Mouse (Mus musculus): ENCODE measurements at regions not wholly inside any gene's neighbourhood (a gene's known extent, or its start where the extent isn't known, plus 50 kb on each side); places are given as distances from the start of the nearest gene placed in this dataset.

- no peak for TF ChIP-seq POLR2A (IDR thresholded peaks at IDR 0.05; ENCODE audit: borderline replicate concordance, low read depth, low read length)
- no peak for TF ChIP-seq CTCF (IDR thresholded peaks at IDR 0.05; ENCODE audit: low read depth, low read length)
These were observed 906.2 kb downstream of the Tmem114 start for GRCm38 (mm10) chr16:7518711-7519110.
